Mouse (Mus musculus) embryonic stem cell, embryonic (primary cell): Measurements from ENCODE around the gene Herpud1.

ENCODE experiments used
- CTCF ChIA-PET, 4 experiments: fragments of 300-600 bp in 2 of 4; fragments of 350-600 bp in 2 of 4; sonication (Branson Sonifier 250); formaldehyde crosslinking; loops; one replicate each; lab custom pipeline; 2022; ENCODE audit warnings: inconsistent platforms in 2 of 4; lab: Charles Lee
- POLR2A ChIA-PET, 4 experiments: fragments of 300-600 bp in 2 of 4; fragments of 350-600 bp in 2 of 4; sonication (Branson Sonifier 250); formaldehyde crosslinking; loops; one replicate each; lab custom pipeline; 2022; ENCODE audit warnings: antibody characterized with exemption in 4 of 4, inconsistent platforms in 1 of 4; lab: Charles Lee

Gene Herpud1

GRCm38 (mm10) chr8:94363906-94364305 is 22.3 kb upstream of the Herpud1 start:
- ChIA-PET POLR2A (interaction anchor here in 3 of 4 experiments (0.6 to 4.6 kb wide), 11 partner anchors 9 to 89 kb away, joined by 3 to 35 read pairs (median 4); partner anchors contain the start of gene Herpud1 (in 2 of the 3)), CTCF (interaction anchor here in 3 of 4 experiments (1.0 to 1.8 kb wide), 5 partner anchors 21 to 122 kb away, joined by 3 to 9 read pairs (median 4); no protein-coding TSS in a partner anchor)

GRCm38 (mm10) chr8:94364686-94365312 is 21.4 kb upstream of the Herpud1 start:
- ChIA-PET POLR2A (interaction anchor here in 2 of 4 experiments (0.6 to 4.6 kb wide), 2 partner anchors 21 to 23 kb away, joined by 8 to 35 read pairs; partner anchors contain the start of gene Herpud1 (in 1 of the 2)), CTCF (no interaction called here)

GRCm38 (mm10) chr8:94365410-94365981 is 20.7 kb upstream of the Herpud1 start:
- POLR2A ChIA-PET = interaction anchor here in 1 of 4 experiments (4.6 kb wide), 1 partner anchor 20 kb away, joined by 35 read pairs; the partner anchor contains the start of gene Herpud1
- CTCF ChIA-PET = no interaction called here

GRCm38 (mm10) chr8:94370839-94371238 is 15.4 kb upstream of the Herpud1 start:
- ChIA-PET POLR2A (interaction anchor here in 3 of 4 experiments (0.8 to 1.5 kb wide), 3 partner anchors 9 to 15 kb away, joined by 3 to 4 read pairs (median 3); no protein-coding TSS in a partner anchor), CTCF (interaction anchor here in 2 of 4 experiments (0.6 to 1.7 kb wide), 2 partner anchors 28 to 140 kb away, joined by 3 to 6 read pairs; no protein-coding TSS in a partner anchor)

- CTCF ChIA-PET = no interaction called here
Measured at GRCm38 (mm10) chr8:94372955-94373599, 13.2 kb upstream of the Herpud1 start.

GRCm38 (mm10) chr8:94375551-94375991 is 10.7 kb upstream of the Herpud1 start:
- ChIA-PET POLR2A (interaction anchor here in 2 of 4 experiments (1.2 to 2.7 kb wide), 4 partner anchors 9 to 12 kb away, joined by 3 to 10 read pairs (median 7); partner anchors contain the start of gene Herpud1 (in 1 of the 2)), CTCF (interaction anchor here in 2 of 4 experiments (0.6 to 1.1 kb wide), 2 partner anchors 30 to 33 kb away, joined by 3 read pairs; no protein-coding TSS in a partner anchor)

More at GRCm38 (mm10) chr8:94372955-94373599, 13.2 kb upstream of the Herpud1 start:
- POLR2A ChIA-PET = interaction anchor here in 1 of 4 experiments (1.2 kb wide), 1 partner anchor 11 kb away, joined by 4 read pairs; no protein-coding TSS in a partner anchor

GRCm38 (mm10) chr8:94376176-94376575 is 10.1 kb upstream of the Herpud1 start:
- ChIA-PET CTCF (interaction anchor here in 2 of 4 experiments (0.6 to 1.0 kb wide), 2 partner anchors 30 to 33 kb away, joined by 3 to 8 read pairs; no protein-coding TSS in a partner anchor), POLR2A (interaction anchor here in 3 of 4 experiments (0.6 to 2.7 kb wide), 5 partner anchors 10 to 21 kb away, joined by 3 to 7 read pairs (median 6); partner anchors contain the start of gene Herpud1 (in 1 of the 3))

GRCm38 (mm10) chr8:94376580-94376979 is 9.7 kb upstream of the Herpud1 start:
- ChIA-PET CTCF (interaction anchor here in 2 of 4 experiments (0.6 to 1.0 kb wide), 2 partner anchors 31 to 34 kb away, joined by 3 to 8 read pairs; no protein-coding TSS in a partner anchor), POLR2A (interaction anchor here in 3 of 4 experiments (0.6 to 2.7 kb wide), 7 partner anchors 9 to 22 kb away, joined by 3 to 7 read pairs (median 4); partner anchors contain the start of gene Herpud1 (in 2 of the 3))

GRCm38 (mm10) chr8:94377031-94377430 is 9.2 kb upstream of the Herpud1 start:
- POLR2A ChIA-PET = interaction anchor here in 3 of 4 experiments (0.6 to 2.7 kb wide), 7 partner anchors 9 to 22 kb away, joined by 3 to 7 read pairs (median 4); partner anchors contain the start of gene Herpud1 (in 2 of the 3)
- CTCF ChIA-PET = interaction anchor here in 1 of 4 experiments (1.0 kb wide), 1 partner anchor 34 kb away, joined by 8 read pairs; no protein-coding TSS in a partner anchor

GRCm38 (mm10) chr8:94377714-94378205 is 8.5 kb upstream of the Herpud1 start:
- CTCF ChIA-PET = interaction anchor here in 1 of 4 experiments (0.7 kb wide), 1 partner anchor 39 kb away, joined by 3 read pairs; no protein-coding TSS in a partner anchor
- POLR2A ChIA-PET = interaction anchor here in 2 of 4 experiments (1.0 to 2.7 kb wide), 5 partner anchors 8 to 14 kb away, joined by 4 to 7 read pairs (median 6); partner anchors contain the start of gene Herpud1 (in 2 of the 2)

GRCm38 (mm10) chr8:94378763-94379415 is 7.3 kb upstream of the Herpud1 start:
- ChIA-PET CTCF (interaction anchor here in 2 of 4 experiments (0.8 to 1.2 kb wide), 2 partner anchors 13 to 953 kb away, joined by 3 to 4 read pairs; no protein-coding TSS in a partner anchor), POLR2A (interaction anchor here in 1 of 4 experiments (1.9 kb wide), 1 partner anchor 8 kb away, joined by 6 read pairs; the partner anchor contains the start of gene Herpud1)

GRCm38 (mm10) chr8:94379686-94380085 is 6.6 kb upstream of the Herpud1 start:
- ChIA-PET CTCF (interaction anchor here in 3 of 4 experiments (0.6 to 1.2 kb wide), 3 partner anchors 12 to 37 kb away, joined by 3 read pairs; no protein-coding TSS in a partner anchor), POLR2A (interaction anchor here in 2 of 4 experiments (0.5 to 1.0 kb wide), 3 partner anchors 16 to 245 kb away, joined by 3 to 4 read pairs (median 3); no protein-coding TSS in a partner anchor)

- CTCF ChIA-PET = interaction anchor here in 1 of 4 experiments (1.2 kb wide), 1 partner anchor 108 kb away, joined by 3 read pairs; no protein-coding TSS in a partner anchor
- POLR2A ChIA-PET = interaction anchor here in 3 of 4 experiments (0.6 to 5.8 kb wide), 16 partner anchors 9 to 388 kb away, joined by 3 to 35 read pairs (median 4); no protein-coding TSS in a partner anchor
Measured at GRCm38 (mm10) chr8:94384166-94384565, 2.1 kb upstream of the Herpud1 start.

GRCm38 (mm10) chr8:94385506-94386213 is 578 bp upstream of the Herpud1 start:
- ChIA-PET CTCF (interaction anchor here in 3 of 4 experiments (0.6 to 1.2 kb wide), 3 partner anchors 42 to 73 kb away, joined by 3 to 4 read pairs (median 3); no protein-coding TSS in a partner anchor), POLR2A (interaction anchor here in 3 of 4 experiments (0.6 to 5.8 kb wide), 28 partner anchors 8 to 216 kb away, joined by 3 to 35 read pairs (median 4); partner anchors contain the start of genes Fam192a (in 1 of the 3) and Rspry1 (in 1 of the 3))

- POLR2A ChIA-PET = interaction anchor here in 3 of 4 experiments (0.5 to 5.8 kb wide), 47 partner anchors 9 to 1128 kb away, joined by 3 to 35 read pairs (median 4); partner anchors contain the start of genes Nup93 (in 1 of the 3) and Pllp (in 1 of the 3)
- CTCF ChIA-PET = interaction anchor here in 2 of 4 experiments (0.6 to 1.4 kb wide), 4 partner anchors 8 to 156 kb away, joined by 3 to 6 read pairs (median 4); no protein-coding TSS in a partner anchor
Measured at GRCm38 (mm10) chr8:94387027-94387684, 918 bp downstream of the Herpud1 start.
